Mouse (Mus musculus) activated CD4-positive, CD25-positive, alpha-beta regulatory T cell (primary cell): Measurements from ENCODE around the gene Nup205. TPM values are rescaled to one million over a fixed set of nuclear protein-coding genes. Genes with fewer than 3 reads are reported as not detected.

Experiments used
- polyA plus RNA-seq, 2 experiments: library from polyadenylated mRNA; unstranded; fragments of 100-300 nt; shearing (Covaris generic); gene quantifications; one replicate each; pipeline ENCODE4 v1.2.1; 2017

Gene Nup205
- 10 to 100 TPM; 23.2 to 25.2 TPM for polyA plus RNA-seq

GRCm38 (mm10) chr6:35176979-35177649 lies at the start of gene Nup205:
TSS of gene Nup205 (plus strand) at chr6:35177421.

DNA sequence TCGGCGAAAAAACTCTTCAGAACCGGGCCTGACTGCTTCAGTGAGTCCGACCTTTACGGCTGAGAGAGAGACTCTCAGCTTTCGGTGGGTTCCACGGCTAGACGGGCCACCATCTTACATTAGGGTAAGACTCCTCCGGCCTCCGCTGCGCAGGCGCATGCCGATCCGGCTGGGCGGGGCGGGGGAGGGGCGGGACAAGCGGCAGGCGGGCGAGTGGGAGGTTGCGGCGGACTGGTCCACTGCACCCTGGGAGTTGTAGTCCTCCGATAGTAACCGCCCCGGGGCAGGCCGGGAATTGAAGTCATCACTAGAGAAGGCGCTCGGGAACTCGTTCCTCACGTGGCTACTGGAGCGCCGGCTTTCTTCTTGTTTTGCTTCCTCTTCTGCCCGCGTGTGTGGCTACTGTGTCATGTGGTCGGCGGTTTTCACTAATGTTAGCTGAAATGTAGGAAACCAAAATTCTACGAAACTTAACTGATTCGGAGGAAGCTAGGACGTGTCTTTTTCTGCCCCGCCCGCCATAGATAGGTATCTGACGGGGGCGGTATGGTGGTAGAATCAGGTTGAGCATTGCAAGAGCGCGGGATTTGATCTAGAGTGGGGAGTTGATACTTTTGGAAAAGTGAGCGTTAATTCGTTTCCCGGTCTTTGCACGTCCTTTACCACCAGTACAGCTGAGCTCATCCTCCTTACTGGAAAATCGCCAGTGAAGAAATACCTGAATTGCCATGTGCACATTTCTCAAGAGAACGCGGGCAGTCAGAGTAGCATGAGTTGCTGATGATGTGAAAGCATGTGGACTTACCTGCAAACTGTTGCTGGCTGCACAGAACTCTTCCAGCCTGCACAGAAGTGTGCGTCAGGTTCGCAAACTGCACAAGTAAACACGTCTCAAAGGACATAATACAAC lies 43.4 kb upstream of the Nup205 start, which contains the start of gene Cnot4:
Gene Cnot4, minus strand, starts transcription at position 146 of the 910 bp plus-strand sequence.

Other genes with a start within 250 kb of the Nup205 start
- gene Slc23a4, start 189.0 kb upstream of the Nup205 start, polyA plus RNA-seq: under 1 TPM in 1 of 2 experiments, not detected in 1; 0.23 TPM
- 10 to 100 TPM; 35.4 to 43.8 TPM for gene Cnot4, start 43.7 kb upstream of the Nup205 start, polyA plus RNA-seq
- gene Slc13a4, start 130.7 kb downstream of the Nup205 start, polyA plus RNA-seq: under 1 TPM; 0.07 to 0.39 TPM
- not detected for gene Fam180a, start 148.7 kb downstream of the Nup205 start, polyA plus RNA-seq